Mouse (Mus musculus) cortical plate, adult 2 months (tissue): ENCODE results near the gene Olfr641. TPM values are rescaled to one million over a fixed set of nuclear protein-coding genes. Genes with fewer than 3 reads are reported as not detected.

ENCODE experiments used
- H3K27ac ChIP-seq: fragments of 200-500 bp; 2 replicates; pipeline ENCODE4 v1.5.1; 2012; ENCODE audit warnings: low read length, control low read depth, inconsistent platforms; ENCODE audit not compliant: insufficient read depth
- H3K4me1 ChIP-seq: fragments of 200-500 bp; 2 replicates; pipeline ENCODE4 v1.6.1; 2011; ENCODE audit warnings: low read length; ENCODE audit not compliant: control insufficient read depth, insufficient read depth
- H3K4me3 ChIP-seq: fragments of 200-500 bp; 2 replicates; pipeline ENCODE4 v1.5.1; 2011; ENCODE audit warnings: mild to moderate bottlenecking, low read length, control low read depth; ENCODE audit not compliant: insufficient read depth
- CTCF ChIP-seq: fragments of 200-500 bp; IDR thresholded peaks from 2 replicates; pipeline ENCODE4 v1.5.1; 2011; ENCODE audit warnings: mild to moderate bottlenecking, control low read depth, low read length; ENCODE audit not compliant: insufficient read depth; ENCODE audit errors: extremely low read depth
- POLR2A ChIP-seq: fragments of 200-500 bp; IDR thresholded peaks from 2 replicates; pipeline ENCODE4 v1.6.1; 2011; ENCODE audit warnings: mild to moderate bottlenecking, low read length, control low read depth; ENCODE audit not compliant: insufficient read depth; ENCODE audit errors: extremely low read depth
- polyA plus RNA-seq: library from polyadenylated mRNA; depleted of rRNA; stranded (reverse); fragments of >200 nt; gene quantifications from 2 replicates; pipeline ENCODE4 v1.2.3, GENCODE M21; 2012; rRNA removed

Olfr641 gene
- not detected in 2 replicates for polyA plus RNA-seq

DNA sequence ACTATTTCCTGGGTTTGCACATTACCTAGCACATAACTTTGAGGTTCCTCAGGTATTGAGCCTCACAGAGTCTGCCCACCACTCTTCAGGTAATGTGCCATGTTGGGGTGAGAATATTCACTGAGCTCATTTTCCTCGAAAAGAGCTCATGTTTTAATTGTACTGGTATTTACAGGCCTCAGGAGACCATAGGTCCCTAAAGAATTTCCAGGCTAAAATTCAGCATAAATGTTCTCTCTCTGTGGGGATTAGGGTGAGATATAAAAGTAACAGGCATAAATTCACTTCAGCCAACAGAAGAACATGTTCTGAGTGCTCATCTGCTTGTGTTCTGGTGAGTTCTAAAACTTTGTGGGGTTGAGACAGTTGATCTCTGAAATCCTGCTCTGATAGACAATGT lies at the start of gene Olfr641:
Gene Olfr641 (plus strand): TSS at position 301 of the 400 bp plus-strand sequence.
- TF ChIP-seq CTCF, result no peak
- no peak for TF ChIP-seq POLR2A
- no peak within 1 kb of the TSS for H3K4me3 ChIP-seq
- H3K27ac ChIP-seq, result no peak within 1 kb of the TSS
- H3K4me1 ChIP-seq, result no peaks in the 10 kb centered on the region

DNA sequence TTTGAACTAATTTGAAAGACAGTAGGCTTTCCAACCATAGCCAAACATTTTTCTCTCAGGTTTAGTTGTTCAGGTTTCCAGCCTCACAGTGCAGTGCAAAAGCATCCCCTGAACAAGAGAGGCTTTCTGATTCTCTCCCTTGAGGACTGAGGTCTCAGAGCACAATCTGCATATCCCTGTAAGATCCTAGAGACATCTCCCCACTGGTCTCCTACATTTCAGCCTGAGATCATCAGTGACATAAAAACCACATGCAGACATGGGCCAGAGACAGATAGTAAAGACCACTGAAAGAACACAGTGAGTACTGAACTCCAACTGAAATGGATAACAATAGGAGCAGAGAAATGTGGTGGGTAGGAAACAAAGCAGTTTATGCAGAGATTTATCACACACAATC lies 36.8 kb upstream of the Olfr641 start, which contains the start of gene Olfr638:
Gene Olfr638 (plus strand): TSS at position 301 of the 400 bp plus-strand sequence.
- H3K4me1 ChIP-seq, result no peaks in the 10 kb centered on the region
- TF ChIP-seq POLR2A (no peak), CTCF (no peak)
- H3K27ac ChIP-seq, result no peak within 1 kb of the TSS

DNA sequence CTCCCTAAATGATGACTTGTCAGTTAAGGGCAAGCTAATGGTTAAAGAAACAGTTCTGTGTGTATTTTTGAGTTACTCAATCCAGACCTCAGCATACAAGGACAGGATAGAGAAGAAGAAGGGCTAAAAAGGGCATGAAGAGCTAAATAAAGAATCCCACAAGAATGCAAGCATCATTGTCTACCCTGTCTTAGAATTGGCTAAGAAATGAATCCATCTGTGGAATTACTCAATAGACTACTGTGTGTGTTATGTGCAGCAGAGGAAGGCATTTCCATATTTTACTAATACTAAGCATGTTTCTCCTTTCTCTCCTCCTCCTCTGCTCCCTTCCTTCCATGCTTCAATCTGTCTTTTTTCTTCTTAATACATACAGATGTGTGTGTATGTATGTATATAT lies 36.1 kb upstream of the Olfr641 start:
- no peak overlapping the region for H3K4me3 ChIP-seq
- no peak for TF ChIP-seq CTCF
- no peak for TF ChIP-seq POLR2A
- H3K27ac ChIP-seq, result no peak overlapping the region

More for the DNA sequence above, 36.8 kb upstream of the Olfr641 start, which contains the start of gene Olfr638:
- H3K4me3 ChIP-seq, result no peak within 1 kb of the TSS

DNA sequence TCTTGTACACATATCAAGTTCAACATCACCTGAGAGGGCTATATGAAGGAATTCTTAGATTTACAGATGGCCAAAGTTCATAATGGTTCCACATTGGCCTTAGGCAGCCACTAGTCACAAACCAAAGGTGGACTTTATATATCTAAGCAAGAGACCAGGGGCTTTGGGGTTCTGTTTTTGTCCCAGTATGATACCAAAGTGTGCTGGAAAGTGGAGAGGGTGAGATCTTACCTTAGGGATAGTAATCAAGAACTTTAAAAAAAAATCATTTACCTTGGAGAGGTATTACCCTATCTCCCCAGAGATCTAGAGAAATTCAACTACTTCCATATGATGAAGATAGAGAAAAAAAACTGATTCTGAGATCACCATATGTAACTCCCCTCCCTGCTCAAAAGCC lies 18.0 kb upstream of the Olfr641 start, which contains the start of gene Olfr639:
Gene Olfr639 (minus strand): TSS at position 101 of the 400 bp plus-strand sequence.
- no peak within 1 kb of the TSS for H3K4me3 ChIP-seq
- TF ChIP-seq POLR2A, result no peak
- TF ChIP-seq CTCF, result no peak
- H3K27ac ChIP-seq, result no peak within 1 kb of the TSS
- H3K4me1 ChIP-seq, result no peaks in the 10 kb centered on the region

More for the DNA sequence above, 36.1 kb upstream of the Olfr641 start:
- no peaks in the 10 kb centered on the region for H3K4me1 ChIP-seq

DNA sequence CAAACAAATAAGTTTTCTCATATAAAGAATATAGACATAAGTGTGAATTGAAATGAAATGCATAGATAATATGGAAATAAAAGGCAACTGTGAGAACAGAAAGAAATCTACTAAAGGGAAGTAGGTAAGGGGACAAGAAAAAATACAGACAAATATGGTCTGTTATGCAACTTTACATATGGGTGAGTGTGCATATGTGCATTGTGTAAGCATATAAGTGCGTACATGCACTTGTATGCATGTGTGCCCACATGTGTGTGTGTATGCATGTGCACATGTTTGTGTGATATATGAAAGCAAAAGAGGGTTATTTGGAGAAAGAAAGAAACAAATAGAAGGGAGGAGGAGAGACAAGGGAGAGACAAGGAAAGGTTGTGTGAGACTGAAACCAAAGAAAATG lies 16.3 kb upstream of the Olfr641 start:
- no peak for TF ChIP-seq CTCF
- TF ChIP-seq POLR2A, result no peak
- no peaks in the 10 kb centered on the region for H3K4me1 ChIP-seq
- H3K4me3 ChIP-seq, result no peak overlapping the region
- no peak overlapping the region for H3K27ac ChIP-seq

DNA sequence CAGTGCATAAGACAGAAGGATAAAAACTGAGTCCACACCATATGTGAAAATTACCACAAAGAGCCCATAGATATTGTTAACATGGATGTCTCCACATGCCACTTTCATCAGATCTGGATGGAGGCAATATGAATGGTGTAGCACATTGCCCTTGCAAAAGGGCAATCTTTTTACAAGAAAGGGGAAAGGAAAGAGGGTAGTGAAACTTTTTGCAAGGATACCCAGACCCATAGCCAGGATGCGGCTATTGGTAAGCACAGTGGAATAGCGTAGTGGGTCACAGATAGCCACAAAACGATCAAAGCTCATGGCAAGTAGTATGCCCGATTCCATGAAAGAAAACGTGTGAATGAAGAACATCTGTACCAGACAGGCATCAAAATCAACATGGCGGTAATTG lies 13.6 kb upstream of the Olfr641 start:
- TF ChIP-seq POLR2A, result no peak
- no peak for TF ChIP-seq CTCF
- no peaks in the 10 kb centered on the region for H3K4me1 ChIP-seq
- no peak overlapping the region for H3K4me3 ChIP-seq
- H3K27ac ChIP-seq, result no peak overlapping the region

DNA sequence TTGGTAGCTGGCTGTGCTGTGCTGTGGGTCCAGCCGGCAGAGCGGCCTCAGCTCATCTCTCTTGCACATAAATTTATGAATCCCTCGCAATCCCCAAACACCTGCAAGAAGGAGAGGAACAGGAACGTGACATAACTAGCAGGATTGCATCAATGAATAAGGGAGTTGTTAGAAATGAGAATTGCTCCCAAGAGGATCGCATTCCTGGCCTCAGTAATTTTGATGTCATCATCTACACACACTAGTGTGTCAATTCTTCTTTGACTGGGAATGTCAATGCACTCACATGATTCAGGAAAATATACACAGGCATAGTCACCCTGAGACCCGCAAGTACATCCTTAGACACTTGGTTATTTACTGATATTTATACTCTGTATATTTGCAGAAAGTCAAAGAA lies 9.8 kb upstream of the Olfr641 start, which contains the start of gene Olfr640:
Gene Olfr640 (minus strand): TSS at position 101 of the 400 bp plus-strand sequence.
- TF ChIP-seq CTCF (no peak), POLR2A (no peak)
- H3K4me3 ChIP-seq, result no peak within 1 kb of the TSS
- no peak within 1 kb of the TSS for H3K27ac ChIP-seq
- H3K4me1 ChIP-seq, result no peaks in the 10 kb centered on the region

DNA sequence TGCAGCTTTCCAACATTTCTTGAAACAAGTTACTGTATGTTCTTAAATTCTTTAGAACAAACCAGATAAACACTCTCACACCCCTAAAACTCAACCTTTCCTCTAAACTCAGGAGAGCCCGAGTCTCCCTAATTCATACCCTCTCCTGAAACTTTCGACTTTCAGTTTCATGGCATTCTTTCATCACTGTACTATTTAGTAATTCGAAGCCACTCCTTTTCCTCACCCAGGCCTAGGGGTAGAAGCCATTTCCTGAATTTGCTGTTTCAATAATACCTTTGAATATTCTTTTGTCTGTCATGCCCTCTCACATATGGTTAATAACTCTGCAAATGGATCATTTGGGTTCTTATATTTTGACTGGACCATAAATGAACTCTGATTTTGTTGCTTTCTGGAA lies 8.3 kb upstream of the Olfr641 start:
- no peak overlapping the region for H3K27ac ChIP-seq
- no peak for TF ChIP-seq CTCF
- TF ChIP-seq POLR2A, result no peak
- H3K4me3 ChIP-seq, result no peak overlapping the region
- no peaks in the 10 kb centered on the region for H3K4me1 ChIP-seq

DNA sequence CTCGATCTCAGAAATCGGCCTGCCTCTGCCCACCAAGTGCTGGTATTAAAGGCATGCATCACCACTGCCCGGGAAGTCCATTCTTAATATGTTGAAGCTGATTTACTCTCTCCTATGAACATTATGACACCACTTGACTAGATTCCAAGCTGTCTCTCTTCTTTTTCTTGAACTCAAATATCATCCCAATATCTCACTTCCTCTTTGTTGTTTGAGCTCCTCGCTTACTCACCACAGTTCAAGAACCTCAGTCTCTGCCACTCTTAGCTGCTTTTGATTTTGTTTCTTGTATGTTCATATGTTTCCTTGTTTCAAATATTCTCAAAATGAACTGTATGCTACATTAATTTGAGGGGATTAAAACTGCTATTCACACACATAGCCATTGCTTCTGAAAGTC lies 15.5 kb downstream of the Olfr641 start:
- TF ChIP-seq POLR2A, result no peak
- TF ChIP-seq CTCF, result no peak
- Histone ChIP-seq H3K27ac (no peak overlapping the region), H3K4me3 (no peak overlapping the region), H3K4me1 (no peaks in the 10 kb centered on the region)

DNA sequence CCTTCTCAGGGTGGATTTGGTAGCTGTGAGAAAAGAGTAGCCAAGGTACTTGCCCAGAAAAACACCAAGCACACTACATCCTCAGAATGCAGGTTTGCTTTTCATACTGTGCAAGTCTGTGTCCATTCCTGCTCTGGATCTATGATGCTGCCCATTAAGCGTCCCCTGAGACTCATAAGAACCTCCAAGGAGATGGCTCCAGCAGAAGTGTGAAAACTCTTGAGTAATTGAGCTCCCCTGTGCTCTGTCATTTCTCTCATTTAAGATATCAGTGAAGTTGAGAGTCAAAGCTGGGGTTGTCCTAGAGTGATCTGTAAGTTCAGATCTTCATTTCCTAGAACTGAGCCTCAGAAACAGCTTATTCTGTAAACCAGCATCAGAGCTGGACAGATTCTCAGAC lies 17.3 kb downstream of the Olfr641 start, which contains the start of gene Olfr642:
Gene Olfr642 (minus strand): TSS at position 101 of the 400 bp plus-strand sequence.
- Histone ChIP-seq H3K4me1 (no peaks in the 10 kb centered on the region), H3K27ac (no peak within 1 kb of the TSS), H3K4me3 (no peak within 1 kb of the TSS)
- TF ChIP-seq CTCF (no peak), POLR2A (no peak)
